Mouse (Mus musculus) forebrain, embryonic 12.5 days (tissue): ENCODE measurements around the gene Sap18. TPM values are rescaled to one million over a fixed set of nuclear protein-coding genes. Genes with fewer than 3 reads are reported as not detected.
"Not testable (repeated sequence)": the region's sequence is repeated elsewhere in the genome, so short reads cannot be mapped to it uniquely, and the experiment has no call there.

ENCODE experiments used
- ATAC-seq: fragments of 200-750 bp; cut with Nextera tagmentation; 2 replicates; pipeline ENCODE4 v1.8.0; 2017; ENCODE audit warnings: moderate TSS enrichment; ENCODE audit not compliant: low FRiP score
- H3K27ac ChIP-seq: fragments of 300-500 bp; sonication (generic); 2 replicates; pipeline ENCODE4 v1.5.1; 2016; ENCODE audit warnings: mild to moderate bottlenecking
- H3K27me3 ChIP-seq: fragments of 300-500 bp; sonication (generic); 2 replicates; pipeline ENCODE4 v1.6.1; 2016; ENCODE audit warnings: mild to moderate bottlenecking
- H3K36me3 ChIP-seq: fragments of 300-500 bp; sonication (generic); replicated peaks from 2 replicates; pipeline ENCODE4 v1.6.1; 2016; ENCODE audit warnings: mild to moderate bottlenecking
- H3K4me1 ChIP-seq: fragments of 300-500 bp; sonication (generic); 2 replicates; pipeline ENCODE4 v1.6.1; 2016
- H3K4me2 ChIP-seq: fragments of 300-500 bp; sonication (generic); 2 replicates; pipeline ENCODE4 v1.6.1; 2016; ENCODE audit warnings: mild to moderate bottlenecking, moderate library complexity
- H3K4me3 ChIP-seq: fragments of 300-500 bp; sonication (generic); replicated peaks from 2 replicates; pipeline ENCODE4 v1.5.1; 2016; ENCODE audit warnings: mild to moderate bottlenecking
- H3K9ac ChIP-seq: fragments of 300-500 bp; sonication (generic); 2 replicates; pipeline ENCODE4 v1.6.1; 2016; ENCODE audit warnings: mild to moderate bottlenecking
- H3K9me3 ChIP-seq: fragments of 300-500 bp; sonication (generic); 2 replicates; pipeline ENCODE4 v1.6.1; 2016
- WGBS: fragments of 180-500 bp; shearing (Covaris S2); methylation state at CpG from one replicate; pipeline ENCODE4 v1.1.7; 2016; 5-methylcytosine and 5-hydroxymethylcytosine counted together
- microRNA-seq: library from miRNA; unstranded; fragments of <30 nt; microRNA quantifications from one replicate; pipeline ENCODE4, GENCODE M21; 2017
- polyA plus RNA-seq: library from polyadenylated mRNA; unstranded; fragments of >200 nt; fragmentation: Nextera tagmentation; extraction: Ambion mirVana; gene quantifications from 2 replicates; pipeline ENCODE4 v1.2.1, GENCODE M21; 2016

Gene Sap18
- polyA plus RNA-seq, 1 experiment from 2014 or later, result 28.8 TPM

DNA sequence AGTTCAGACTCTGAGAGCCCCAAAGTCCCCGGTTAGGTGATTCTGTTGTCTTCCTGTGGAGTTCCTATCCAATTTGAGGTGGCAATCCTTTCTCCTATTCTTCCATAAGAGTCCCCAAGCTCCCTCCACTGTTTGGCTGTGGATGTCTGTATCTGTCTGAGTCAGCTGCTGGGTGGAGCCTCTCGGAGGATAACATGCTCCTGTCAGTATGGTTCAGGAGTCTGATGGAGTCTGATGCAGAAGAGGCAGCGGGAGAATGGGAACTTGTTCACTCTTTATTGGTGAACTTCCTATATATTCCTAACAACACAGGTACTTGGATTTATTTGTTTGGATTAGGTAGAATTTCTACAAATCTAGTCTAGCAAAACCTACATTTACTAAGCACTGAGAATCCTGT lies 46.6 kb downstream of the Sap18 start:
- Histone ChIP-seq H3K4me1 (no peaks in the 10 kb centered on the region), H3K27ac (no peak overlapping the region), H3K36me3 (peaks cover 38% of the 10 kb centered on the region), H3K9ac (no peak overlapping the region), H3K4me3 (no peak overlapping the region), H3K27me3 (no peaks in the 10 kb centered on the region), H3K9me3 (no peaks in the 10 kb centered on the region), H3K4me2 (no peak overlapping the region)
- ATAC-seq, result no peak
- 94% methylated on average over 3 of the region's 3 CpGs for whole genome bisulfite sequencing

GRCm38 (mm10) chr14:57848061-57848460 lies 50.1 kb downstream of the Sap18 start:
- H3K9ac ChIP-seq, H3K27me3 ChIP-seq, H3K9me3 ChIP-seq, H3K4me2 ChIP-seq, H3K4me3 ChIP-seq, H3K27ac ChIP-seq, H3K4me1 ChIP-seq, ATAC-seq: not testable (repeated sequence)
- 82% methylated on average over 5 of the region's 5 CpGs for WGBS
- peaks cover 40% of the 10 kb centered on the region for H3K36me3 ChIP-seq

DNA sequence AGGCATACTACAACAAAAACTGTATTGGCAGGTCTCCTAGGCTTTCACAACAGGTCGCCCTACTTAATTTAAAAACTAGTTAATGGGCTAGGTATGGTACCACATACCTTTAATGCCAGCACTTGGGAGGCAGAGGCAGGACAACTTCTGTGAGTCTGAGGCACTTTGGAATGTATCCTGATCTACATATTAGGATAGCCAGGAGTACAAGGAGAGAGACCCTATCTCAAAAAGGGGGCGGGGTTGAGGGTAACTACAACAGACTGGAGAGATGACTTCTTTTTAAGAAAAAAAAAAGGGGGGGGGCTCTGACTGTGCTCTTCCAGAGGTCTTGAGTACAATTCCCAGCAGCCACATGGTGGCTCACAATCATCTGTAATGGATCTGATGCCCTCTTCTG lies 50.7 kb downstream of the Sap18 start:
- H3K36me3 ChIP-seq, result peaks cover 40% of the 10 kb centered on the region
- no peak overlapping the region for H3K9ac ChIP-seq
- no peak overlapping the region for H3K4me3 ChIP-seq
- no peak for ATAC-seq
- H3K27ac ChIP-seq, result no peak overlapping the region
- no peaks in the 10 kb centered on the region for H3K9me3 ChIP-seq
- WGBS, result 95% methylated on average over 2 of the region's 2 CpGs
- H3K4me2 ChIP-seq, result no peak overlapping the region
- H3K27me3 ChIP-seq, result no peaks in the 10 kb centered on the region
- H3K4me1 ChIP-seq, result no peaks in the 10 kb centered on the region

DNA sequence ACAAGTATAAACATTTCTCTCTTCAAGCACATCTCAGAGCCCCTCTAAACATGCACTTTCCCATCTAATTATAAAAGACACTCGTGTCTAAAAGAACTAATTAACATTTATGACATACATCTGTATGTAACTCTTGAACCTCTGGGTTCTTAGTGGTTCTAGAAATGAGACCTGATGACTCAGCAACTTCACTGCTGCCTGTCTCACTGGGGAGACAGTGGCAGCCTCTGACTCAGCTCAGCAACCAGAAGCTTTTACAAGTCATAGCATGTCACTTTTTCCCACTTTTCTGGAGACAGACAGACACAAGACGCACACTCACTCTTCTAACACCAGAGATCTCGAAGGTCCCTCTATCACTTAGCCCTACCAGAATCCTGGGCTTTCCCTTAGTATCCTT lies 52.4 kb downstream of the Sap18 start:
- ATAC-seq, result no peak
- Histone ChIP-seq H3K4me2 (no peak overlapping the region), H3K9me3 (no peaks in the 10 kb centered on the region), H3K27me3 (no peaks in the 10 kb centered on the region), H3K4me1 (no peaks in the 10 kb centered on the region), H3K4me3 (no peak overlapping the region), H3K36me3 (peaks cover 29% of the 10 kb centered on the region), H3K27ac (no peak overlapping the region), H3K9ac (no peak overlapping the region)
- WGBS, result 88% methylated on average over 3 of the region's 3 CpGs

DNA sequence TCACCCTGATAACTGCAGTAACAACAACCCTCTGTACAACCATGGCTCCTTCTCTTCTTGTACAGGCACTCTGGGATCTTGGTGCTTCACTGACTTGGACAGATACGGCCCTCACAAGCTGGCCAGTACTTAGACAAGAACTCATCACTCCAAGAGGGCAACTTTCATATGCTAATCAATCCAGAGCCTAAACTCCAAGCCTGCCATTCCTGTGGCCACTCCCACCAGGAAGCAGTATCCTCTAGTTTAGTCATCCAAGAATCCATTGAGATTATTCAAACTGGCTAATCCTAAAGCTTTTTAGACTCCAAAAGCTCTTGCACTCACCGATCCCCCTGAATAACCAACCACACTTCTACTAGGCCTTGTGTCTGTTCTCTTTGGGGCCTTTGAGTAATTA lies 55.0 kb downstream of the Sap18 start:
- WGBS, result 64% methylated on average over 2 of the region's 2 CpGs
- no peaks in the 10 kb centered on the region for H3K9me3 ChIP-seq
- no peak overlapping the region for H3K9ac ChIP-seq
- no peaks in the 10 kb centered on the region for H3K27me3 ChIP-seq
- no peak overlapping the region for H3K4me3 ChIP-seq
- no peak for ATAC-seq
- peaks cover 25% of the 10 kb centered on the region for H3K36me3 ChIP-seq
- no peak overlapping the region for H3K27ac ChIP-seq
- H3K4me2 ChIP-seq, result no peak overlapping the region
- no peaks in the 10 kb centered on the region for H3K4me1 ChIP-seq

- not testable (repeated sequence) for H3K4me1 ChIP-seq, H3K4me2 ChIP-seq, ATAC-seq, H3K9ac ChIP-seq, H3K27ac ChIP-seq, H3K9me3 ChIP-seq, H3K27me3 ChIP-seq, H3K4me3 ChIP-seq
- peaks cover 17% of the 10 kb centered on the region for H3K36me3 ChIP-seq
Measured at GRCm38 (mm10) chr14:57856037-57856436, 58.1 kb downstream of the Sap18 start.

Small RNA genes lying within 50 kb of the gene (microRNA-seq; reads per million reads assigned to microRNA genes)
- gene Mir3077, result not detected

Other genes starting within 250 kb of the Sap18 start
- 71.6 and 77.7 TPM in 2 replicates for gene Eef1akmt1, start 226.6 kb upstream of the Sap18 start, polyA plus RNA-seq
- gene Xpo4, start 132.8 kb upstream of the Sap18 start, polyA plus RNA-seq, result 26.3 and 26.8 TPM in 2 replicates
- not detected in 2 replicates for gene Gm49361, start 52.1 kb upstream of the Sap18 start, polyA plus RNA-seq
- 14.5 and 15.0 TPM in 2 replicates for gene Lats2, start 39.8 kb upstream of the Sap18 start, polyA plus RNA-seq
- gene Ska3, start 28.0 kb downstream of the Sap18 start, polyA plus RNA-seq, result 50.2 and 52.4 TPM in 2 replicates
- gene Mrpl57, start 28.1 kb downstream of the Sap18 start, polyA plus RNA-seq, result 129 and 141 TPM in 2 replicates
- gene Zdhhc20, start 92.1 kb downstream of the Sap18 start, polyA plus RNA-seq, result 58.9 and 61.2 TPM in 2 replicates
- 70.4 and 72.5 TPM in 2 replicates for gene Micu2, start 201.1 kb downstream of the Sap18 start, polyA plus RNA-seq